ENCODE assay signal across 21 mouse cellular contexts in the genomic region with DNA sequence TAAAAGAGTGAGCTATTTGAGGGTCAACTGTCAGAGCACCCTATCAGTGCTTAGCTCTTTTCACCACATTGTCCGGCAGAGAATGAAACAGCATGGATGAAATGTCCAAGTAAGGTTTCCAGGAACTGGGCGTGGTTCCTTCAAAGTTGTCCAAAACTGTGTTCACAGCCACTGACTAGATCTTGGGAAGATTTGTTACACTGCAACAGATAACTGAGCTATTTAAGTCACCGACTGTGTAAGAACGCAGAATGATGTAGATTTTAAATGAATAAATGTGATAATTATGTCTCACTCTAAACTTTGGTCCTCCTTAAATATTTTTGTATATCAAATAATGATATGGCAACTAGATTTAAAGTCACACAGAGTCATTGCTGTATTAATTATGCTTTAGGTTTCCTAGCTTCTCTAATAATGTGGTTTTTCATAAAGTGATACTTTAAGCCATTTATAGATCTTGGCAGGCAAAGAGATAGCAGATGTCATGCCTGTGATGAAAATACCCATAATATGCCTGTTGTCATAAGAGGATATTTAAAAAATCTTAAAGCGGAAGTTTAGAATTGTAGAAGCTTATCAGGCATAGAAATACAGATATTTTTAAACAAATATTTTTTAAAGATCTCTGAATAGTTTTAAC.
A peak's percentile ranks its signal among the peaks of the same experiment; 100 is the strongest.
DNase-seq lines count a peak whose midpoint lies in the region; ATAC-seq and TF ChIP-seq lines count a peak whose summit lies in the region.
"Had no signal": no experiment of that assay in that cellular context is flagged by ENCODE, and none has a peak within 500 bp of the region (broad histone marks: within the 10 kb centered on the region; RNA-seq: fewer than 3 reads in every experiment).

No protein-coding gene starts in this region.

- no peak for TF ChIP-seq CTCF in brain, embryonic 14.5 days (IDR thresholded peaks at IDR 0.05; ENCODE audit: borderline replicate concordance, extremely low read depth, insufficient read depth, insufficient read length)

- no peaks in the 10 kb centered on the region for H3K9me3 ChIP-seq in forebrain, embryonic 15.5 days
- H3K9me3 ChIP-seq in forebrain, embryonic 12.5 days: no peaks in the 10 kb centered on the region
- H3K9me3 ChIP-seq in embryonic facial prominence, embryonic 10.5 days: no peaks in the 10 kb centered on the region
- H3K9me3 ChIP-seq: embryonic facial prominence, embryonic 12.5 days; heart, embryonic 15.5 days; hindbrain, embryonic 10.5 days; intestine, embryonic 15.5 days had no signal

- no peak for TF ChIP-seq POLR2A in brain, embryonic 14.5 days (IDR thresholded peaks at IDR 0.05; ENCODE audit: borderline replicate concordance, extremely low read depth, insufficient read depth, insufficient read length, poor library complexity, severe bottlenecking)

- 85% methylated on average over 5 of the region's 5 CpGs for WGBS in forebrain, embryonic 15.5 days
- 88% methylated on average over 5 of the region's 5 CpGs for WGBS in forebrain, embryonic 12.5 days
- WGBS in embryonic facial prominence, embryonic 10.5 days: 92% methylated on average over 5 of the region's 5 CpGs

- H3K36me3 ChIP-seq in forebrain, embryonic 15.5 days: no peaks in the 10 kb centered on the region
- no peaks in the 10 kb centered on the region for H3K36me3 ChIP-seq in forebrain, embryonic 12.5 days (replicated peaks)
- no peaks in the 10 kb centered on the region for H3K36me3 ChIP-seq in embryonic facial prominence, embryonic 10.5 days (replicated peaks)
- H3K36me3 ChIP-seq: embryonic facial prominence, embryonic 12.5 days; heart, embryonic 15.5 days; hindbrain, embryonic 10.5 days; intestine, embryonic 15.5 days had no signal

- peak; percentile 36 for DNase-seq in layer of hippocampus, adult 9-10 months (ENCODE audit: low spot score)
- DNase-seq in layer of hippocampus, postnatal 25 days (ENCODE audit: extremely low spot score in 1 of 2, low spot score in 1 of 2): no peak
- peak; percentile 38 for DNase-seq in brain, embryonic 14.5 days (ENCODE audit: low read depth)
- peak; percentile 31 for DNase-seq in telencephalon, adult 2 months (ENCODE audit: low read depth, low spot score)
- DNase-seq in embryonic facial prominence, embryonic 10.5 days (ENCODE audit: low spot score): no peak
- no peak for DNase-seq in spleen, postnatal 4 days (ENCODE audit: low spot score in 2 of 2)
- DNase-seq: adrenal gland, postnatal 10 days; cerebellum, adult 2 months; cerebellum, postnatal 10 days; gastrocnemius, postnatal 14 days; heart, adult 2 months; kidney, adult 18-20 months had no signal

- no peaks in the 10 kb centered on the region for H3K4me1 ChIP-seq in forebrain, embryonic 15.5 days
- no peaks in the 10 kb centered on the region for H3K4me1 ChIP-seq in forebrain, embryonic 12.5 days
- no peaks in the 10 kb centered on the region for H3K4me1 ChIP-seq in embryonic facial prominence, embryonic 10.5 days
- H3K4me1 ChIP-seq: embryonic facial prominence, embryonic 12.5 days; heart, embryonic 15.5 days; hindbrain, embryonic 10.5 days; intestine, embryonic 15.5 days had no signal

- H3K4me2 ChIP-seq in forebrain, embryonic 15.5 days (replicated peaks): no peak overlapping the region
- H3K4me2 ChIP-seq in forebrain, embryonic 12.5 days: no peak overlapping the region
- H3K4me2 ChIP-seq: embryonic facial prominence, embryonic 12.5 days; heart, embryonic 11.5 days; heart, embryonic 15.5 days; hindbrain, embryonic 14.5 days; intestine, embryonic 15.5 days had no signal

- H3K27ac ChIP-seq in forebrain, embryonic 15.5 days (replicated peaks): no peak overlapping the region; the same call in 1 of the 2 replicates
- no peak overlapping the region for H3K27ac ChIP-seq in forebrain, embryonic 12.5 days
- H3K27ac ChIP-seq in embryonic facial prominence, embryonic 10.5 days (replicated peaks): no peak overlapping the region
- H3K27ac ChIP-seq: embryonic facial prominence, embryonic 12.5 days; heart, adult 2 months; heart, embryonic 15.5 days; hindbrain, embryonic 10.5 days; hindbrain, embryonic 14.5 days; intestine, embryonic 15.5 days had no signal

- no peaks in the 10 kb centered on the region for H3K27me3 ChIP-seq in forebrain, embryonic 15.5 days
- H3K27me3 ChIP-seq in forebrain, embryonic 12.5 days: no peaks in the 10 kb centered on the region
- no peaks in the 10 kb centered on the region for H3K27me3 ChIP-seq in embryonic facial prominence, embryonic 10.5 days (replicated peaks; ENCODE audit: low read depth, poor library complexity, severe bottlenecking)
- H3K27me3 ChIP-seq: CH12.LX; embryonic facial prominence, embryonic 12.5 days; heart, embryonic 15.5 days; intestine, embryonic 15.5 days had no signal

- peak; percentile 58; the same call in 1 of the 2 replicates for ATAC-seq in forebrain, embryonic 15.5 days (replicated peaks)
- no peak for ATAC-seq in forebrain, embryonic 12.5 days (ENCODE audit: low FRiP score)
- ATAC-seq: intestine, embryonic 15.5 days had no signal

- no peak overlapping the region for H3K4me3 ChIP-seq in forebrain, embryonic 15.5 days
- H3K4me3 ChIP-seq in forebrain, embryonic 12.5 days (replicated peaks): no peak overlapping the region
- H3K4me3 ChIP-seq in embryonic facial prominence, embryonic 10.5 days: no peak overlapping the region
- H3K4me3 ChIP-seq: embryonic facial prominence, embryonic 12.5 days; heart, adult 2 months; heart, embryonic 15.5 days; hindbrain, embryonic 10.5 days; intestine, embryonic 15.5 days had no signal

- H3K9ac ChIP-seq in forebrain, embryonic 15.5 days (replicated peaks): no peak overlapping the region
- H3K9ac ChIP-seq in forebrain, embryonic 12.5 days: no peak overlapping the region
- H3K9ac ChIP-seq: embryonic facial prominence, embryonic 12.5 days; heart, embryonic 15.5 days; hindbrain, embryonic 14.5 days; intestine, embryonic 15.5 days had no signal

Comparison
In these comparisons a context has a peak if more than half of its experiments do, and no peak if none do; other contexts are left out.
1. DNase-seq: peak in layer of hippocampus, adult 9-10 months (single experiment), brain, embryonic 14.5 days (single experiment) and telencephalon, adult 2 months (single experiment); none in layer of hippocampus, postnatal 25 days (0 of 2), embryonic facial prominence, embryonic 10.5 days (single experiment) and spleen, postnatal 4 days (0 of 2).